Mouse (Mus musculus): ENCODE data around the gene Fth1. TPM values are rescaled to one million over a fixed set of nuclear protein-coding genes. Genes with fewer than 3 reads are reported as not detected.

The Fth1 gene
- total and polyA plus RNA-seq, 2 experiments from 2014 or later, result 524 to 3,148 TPM

DNA sequence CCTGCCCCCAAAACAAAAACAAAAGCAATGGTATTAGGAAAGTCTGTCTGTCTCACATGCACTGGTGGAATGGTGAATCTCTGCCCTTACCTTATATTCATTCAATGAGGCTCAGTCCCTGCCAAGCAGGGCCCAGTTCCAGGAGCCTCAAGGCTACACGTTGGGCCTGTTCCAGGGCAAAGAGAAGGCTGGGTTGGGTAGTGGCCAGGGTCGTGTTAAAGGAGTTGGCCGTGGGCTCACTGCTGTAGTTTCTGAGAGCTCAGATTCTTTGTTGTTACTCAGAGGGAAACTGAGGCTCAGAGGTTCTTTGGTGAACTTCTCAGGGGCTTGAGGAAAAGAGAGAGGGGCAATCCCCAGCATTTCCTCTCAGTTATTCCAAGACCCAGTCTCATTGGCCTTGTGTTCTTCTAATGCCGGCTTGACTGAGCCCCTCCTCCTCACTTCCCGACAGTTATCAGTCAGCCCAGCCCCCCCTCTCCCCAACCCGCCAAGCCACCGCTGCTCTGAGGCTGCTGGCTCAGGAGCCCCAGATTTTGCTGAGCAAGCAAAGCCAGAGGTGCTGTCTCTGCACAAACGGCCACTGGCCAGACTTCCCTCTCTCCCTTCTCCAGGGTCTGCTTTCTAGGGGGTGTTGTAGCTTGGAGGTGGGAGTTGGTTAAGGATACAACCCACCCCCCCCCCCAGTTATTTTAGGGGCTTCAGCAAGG lies 44.9 kb downstream of the Fth1 start:
- no peak for TF ChIP-seq CTCF (IDR thresholded peaks at IDR 0.05; ENCODE audit: low read depth)
- no peak for TF ChIP-seq EP300 (IDR thresholded peaks at IDR 0.05; ENCODE audit: low read depth)
- no peak overlapping the region for H3K4me3 ChIP-seq (ENCODE audit: low read depth, low read length)
- ATAC-seq (ENCODE audit: insufficient read depth, low read depth), result peak; percentile 46; the same call in 1 of the 2 replicates
- peaks cover 27% of the 10 kb centered on the region; the same call in 1 of the 2 replicates for H3K36me3 ChIP-seq (replicated peaks; ENCODE audit: control insufficient read depth, insufficient read depth, low read length)
- H3K9me3 ChIP-seq (replicated peaks; ENCODE audit: control insufficient read depth, low read length), result no peaks in the 10 kb centered on the region
- WGBS, result 2% methylated on average over 8 of the region's 8 CpGs
- peaks cover 25% of the 10 kb centered on the region for H3K4me1 ChIP-seq (ENCODE audit: control insufficient read depth, insufficient read depth)
- H3K4me2 ChIP-seq (ENCODE audit: low read depth, low read length), result peak overlapping the region; percentile 5; the same call in 1 of the 2 replicates
- no peak overlapping the region for H3K9ac ChIP-seq (replicated peaks; ENCODE audit: low read depth, low read length)
- peak; percentile 62 for DNase-seq (ENCODE audit: low spot score)
- peak overlapping the region; percentile 46 for H3K27ac ChIP-seq (ENCODE audit: low read depth)
- H3K27me3 ChIP-seq (ENCODE audit: control insufficient read depth, insufficient read depth, low read length), result no peaks in the 10 kb centered on the region

- H3K4me2 ChIP-seq (ENCODE audit: low read depth, low read length), result no peak overlapping the region
- 85% methylated on average over 2 of the region's 2 CpGs for WGBS
- no peak overlapping the region for H3K4me3 ChIP-seq (ENCODE audit: low read depth, low read length)
- DNase-seq (ENCODE audit: low spot score), result no peak
- no peak for ATAC-seq (ENCODE audit: insufficient read depth, low read depth)
- peaks cover 30% of the 10 kb centered on the region; the same call in 1 of the 2 replicates for H3K36me3 ChIP-seq (replicated peaks; ENCODE audit: control insufficient read depth, insufficient read depth, low read length)
- no peaks in the 10 kb centered on the region for H3K9me3 ChIP-seq (replicated peaks; ENCODE audit: control insufficient read depth, low read length)
- no peak overlapping the region for H3K9ac ChIP-seq (replicated peaks; ENCODE audit: low read depth, low read length)
- peaks cover 9% of the 10 kb centered on the region for H3K4me1 ChIP-seq (ENCODE audit: control insufficient read depth, insufficient read depth)
- no peak overlapping the region for H3K27ac ChIP-seq (ENCODE audit: low read depth)
- TF ChIP-seq CTCF (IDR thresholded peaks at IDR 0.05; ENCODE audit: low read depth), result no peak
- no peak for TF ChIP-seq EP300 (IDR thresholded peaks at IDR 0.05; ENCODE audit: low read depth)
- no peaks in the 10 kb centered on the region for H3K27me3 ChIP-seq (ENCODE audit: control insufficient read depth, insufficient read depth, low read length)
Measured at GRCm38 (mm10) chr19:10029746-10030145, 49.3 kb downstream of the Fth1 start.

- H3K36me3 ChIP-seq (replicated peaks; ENCODE audit: control insufficient read depth, insufficient read depth, low read length), result peaks cover 18% of the 10 kb centered on the region; the same call in 1 of the 2 replicates
- WGBS, result 39% methylated on average over 8 of the region's 8 CpGs
- peak; percentile 57 for ATAC-seq (ENCODE audit: insufficient read depth, low read depth)
Measured at GRCm38 (mm10) chr19:10033211-10033973, 53.0 kb downstream of the Fth1 start.

GRCm38 (mm10) chr19:10034356-10034755 lies 54.0 kb downstream of the Fth1 start:
- Histone ChIP-seq H3K27me3 (ENCODE audit: control insufficient read depth, insufficient read depth, low read length) (no peaks in the 10 kb centered on the region), H3K4me2 (ENCODE audit: low read depth, low read length) (no peak overlapping the region), H3K36me3 (replicated peaks; ENCODE audit: control insufficient read depth, insufficient read depth, low read length) (0 out of 2 replicates have a peak, but pooled peaks cover 9% of the 10 kb centered on the region), H3K27ac (ENCODE audit: low read depth) (no peak overlapping the region), H3K9me3 (replicated peaks; ENCODE audit: control insufficient read depth, low read length) (no peaks in the 10 kb centered on the region), H3K4me3 (ENCODE audit: low read depth, low read length) (no peak overlapping the region), H3K9ac (replicated peaks; ENCODE audit: low read depth, low read length) (no peak overlapping the region), H3K4me1 (ENCODE audit: control insufficient read depth, insufficient read depth) (peaks cover 19% of the 10 kb centered on the region; the same call in 1 of the 2 replicates)
- 83% methylated on average over 5 of the region's 5 CpGs for WGBS
- no peak for TF ChIP-seq EP300 (IDR thresholded peaks at IDR 0.05; ENCODE audit: low read depth)
- no peak for TF ChIP-seq CTCF (IDR thresholded peaks at IDR 0.05; ENCODE audit: low read depth)
- ATAC-seq (ENCODE audit: insufficient read depth, low read depth) (no peak), DNase-seq (ENCODE audit: low spot score) (no peak)

More at GRCm38 (mm10) chr19:10033211-10033973, 53.0 kb downstream of the Fth1 start:
- TF ChIP-seq CTCF (IDR thresholded peaks at IDR 0.05; ENCODE audit: low read depth), result peak; percentile 91
- no peak for TF ChIP-seq EP300 (IDR thresholded peaks at IDR 0.05; ENCODE audit: low read depth)
- peak; percentile 74 for DNase-seq (ENCODE audit: low spot score)
- Histone ChIP-seq H3K4me1 (ENCODE audit: control insufficient read depth, insufficient read depth) (peaks cover 10% of the 10 kb centered on the region; the same call in 1 of the 2 replicates), H3K9ac (replicated peaks; ENCODE audit: low read depth, low read length) (no peak overlapping the region), H3K4me2 (ENCODE audit: low read depth, low read length) (no peak overlapping the region), H3K9me3 (replicated peaks; ENCODE audit: control insufficient read depth, low read length) (no peaks in the 10 kb centered on the region), H3K4me3 (ENCODE audit: low read depth, low read length) (no peak overlapping the region), H3K27me3 (ENCODE audit: control insufficient read depth, insufficient read depth, low read length) (no peaks in the 10 kb centered on the region), H3K27ac (ENCODE audit: low read depth) (no peak overlapping the region)

Other genes starting within 250 kb of the Fth1 start
- not detected in 2 replicates for gene Scgb2a2, start 133.0 kb upstream of the Fth1 start, total RNA-seq (2014; rRNA removed; ENCODE audit: low replicate concordance)
- gene Scgb2a2, start 133.0 kb upstream of the Fth1 start, polyA plus RNA-seq (2015; fragmentation: Nextera tagmentation; extraction: Ambion mirVana), result not detected in 2 replicates
- gene Incenp, start 81.0 kb upstream of the Fth1 start, total RNA-seq (2014; rRNA removed; ENCODE audit: low replicate concordance), result 14.6 and 27.3 TPM in 2 replicates
- gene Incenp, start 81.0 kb upstream of the Fth1 start, polyA plus RNA-seq (2015; fragmentation: Nextera tagmentation; extraction: Ambion mirVana), result 16.1 and 17.3 TPM in 2 replicates
- not detected in 2 replicates for gene Best1, start 21.0 kb downstream of the Fth1 start, total RNA-seq (2014; rRNA removed; ENCODE audit: low replicate concordance)
- 0.26 and 0.33 TPM in 2 replicates for gene Best1, start 21.0 kb downstream of the Fth1 start, polyA plus RNA-seq (2015; fragmentation: Nextera tagmentation; extraction: Ambion mirVana)
- gene Rab3il1, start 21.1 kb downstream of the Fth1 start, total RNA-seq (2014; rRNA removed; ENCODE audit: low replicate concordance), result 16.3 and 27.4 TPM in 2 replicates
- gene Rab3il1, start 21.1 kb downstream of the Fth1 start, polyA plus RNA-seq (2015; fragmentation: Nextera tagmentation; extraction: Ambion mirVana), result 17.9 and 20.7 TPM in 2 replicates
- 106 and 156 TPM in 2 replicates for gene Fads3, start 61.0 kb downstream of the Fth1 start, total RNA-seq (2014; rRNA removed; ENCODE audit: low replicate concordance)
- gene Fads3, start 61.0 kb downstream of the Fth1 start, polyA plus RNA-seq (2015; fragmentation: Nextera tagmentation; extraction: Ambion mirVana), result 21.4 and 23.3 TPM in 2 replicates
- 15.9 and 22.0 TPM in 2 replicates for gene Fads2, start 121.1 kb downstream of the Fth1 start, total RNA-seq (2014; rRNA removed; ENCODE audit: low replicate concordance)
- 11.4 and 13.1 TPM in 2 replicates for gene Fads2, start 121.1 kb downstream of the Fth1 start, polyA plus RNA-seq (2015; fragmentation: Nextera tagmentation; extraction: Ambion mirVana)
- 60.1 and 62.4 TPM in 2 replicates for gene Fads1, start 202.3 kb downstream of the Fth1 start, total RNA-seq (2014; rRNA removed; ENCODE audit: low replicate concordance)
- 21.5 and 22.1 TPM in 2 replicates for gene Fads1, start 202.3 kb downstream of the Fth1 start, polyA plus RNA-seq (2015; fragmentation: Nextera tagmentation; extraction: Ambion mirVana)
- gene Tmem258, start 223.4 kb downstream of the Fth1 start, total RNA-seq (2014; rRNA removed; ENCODE audit: low replicate concordance), result 188 and 194 TPM in 2 replicates
- gene Tmem258, start 223.4 kb downstream of the Fth1 start, polyA plus RNA-seq (2015; fragmentation: Nextera tagmentation; extraction: Ambion mirVana), result 367 and 368 TPM in 2 replicates
- gene Fen1, start 223.6 kb downstream of the Fth1 start, total RNA-seq (2014; rRNA removed; ENCODE audit: low replicate concordance), result 32.9 and 34.9 TPM in 2 replicates
- 19.1 and 20.2 TPM in 2 replicates for gene Fen1, start 223.6 kb downstream of the Fth1 start, polyA plus RNA-seq (2015; fragmentation: Nextera tagmentation; extraction: Ambion mirVana)

Data from heart, postnatal 0 days (tissue).